Mouse (Mus musculus) CD4-positive, CD25-positive, alpha-beta regulatory T cell, adult 2 months (primary cell): ENCODE data around the gene Tnk1.
"Not testable (repeated sequence)": the region's sequence is repeated elsewhere in the genome, so short reads cannot be mapped to it uniquely, and the experiment has no call there.

ENCODE experiments used
- DNase-seq: peaks from one replicate; pipeline ENCODE4 v3.0.0-alpha.2; 2012; ENCODE audit warnings: low read depth, low spot score

Gene Tnk1

GRCm38 (mm10) chr11:69878952-69879351, 20.4 kb upstream of the Tnk1 start:
- no peak for DNase-seq

- no peak for DNase-seq
These were observed 19.9 kb upstream of the Tnk1 start for GRCm38 (mm10) chr11:69878399-69878798.

GRCm38 (mm10) chr11:69877878-69878277, 19.3 kb upstream of the Tnk1 start, which contains the start of gene Tmem95:
Gene Tmem95, minus strand, starts transcription at chr11:69878018.
- DNase-seq: no peak

GRCm38 (mm10) chr11:69876867-69877266, 18.3 kb upstream of the Tnk1 start:
- peak; percentile 94 for DNase-seq

- peak; percentile 53 for DNase-seq
These were observed 17.7 kb upstream of the Tnk1 start for GRCm38 (mm10) chr11:69876186-69876585.

- no peak for DNase-seq
These were observed 13.9 kb upstream of the Tnk1 start for GRCm38 (mm10) chr11:69872451-69872850.

GRCm38 (mm10) chr11:69871822-69872221, 13.3 kb upstream of the Tnk1 start:
- DNase-seq: no peak

- DNase-seq: no peak
These were observed 11.9 kb upstream of the Tnk1 start for GRCm38 (mm10) chr11:69870289-69871069.

- no peak for DNase-seq
These were observed 8.8 kb upstream of the Tnk1 start for GRCm38 (mm10) chr11:69867335-69867734.

GRCm38 (mm10) chr11:69865561-69865960, 7.0 kb upstream of the Tnk1 start:
- no peak for DNase-seq

GRCm38 (mm10) chr11:69864138-69864860, 5.8 kb upstream of the Tnk1 start:
- no peak for DNase-seq

GRCm38 (mm10) chr11:69863729-69864128, 5.2 kb upstream of the Tnk1 start:
- not testable (repeated sequence) for DNase-seq

GRCm38 (mm10) chr11:69855347-69855746, 3.2 kb downstream of the Tnk1 start:
- peak; percentile 68 for DNase-seq

GRCm38 (mm10) chr11:69854680-69855079, 3.9 kb downstream of the Tnk1 start:
- DNase-seq: no peak

- DNase-seq: peak; percentile 45
These were observed 4.5 kb downstream of the Tnk1 start for GRCm38 (mm10) chr11:69853994-69854393.

GRCm38 (mm10) chr11:69850754-69851153, 7.8 kb downstream of the Tnk1 start:
- no peak for DNase-seq

GRCm38 (mm10) chr11:69849884-69850283, 8.6 kb downstream of the Tnk1 start:
- DNase-seq: no peak

- DNase-seq: no peak
These were observed 9.4 kb downstream of the Tnk1 start for GRCm38 (mm10) chr11:69849128-69849527.

- no peak for DNase-seq
These were observed 10.5 kb downstream of the Tnk1 start for GRCm38 (mm10) chr11:69848021-69848420.

GRCm38 (mm10) chr11:69846738-69847688, 11.5 kb downstream of the Tnk1 start:
- peak; percentile 75 for DNase-seq

- peak; percentile 89 for DNase-seq
These were observed 12.3 kb downstream of the Tnk1 start, which contains the start of gene Plscr3 for GRCm38 (mm10) chr11:69846198-69846680. Gene Plscr3, plus strand, starts transcription at chr11:69846376.
